Mouse (Mus musculus): Measurements from ENCODE around the gene Ints1.

Gene Ints1

GRCm38 (mm10) chr5:139799801-139800590 lies 24.5 kb upstream of the Ints1 start:
- no peak for DNase-seq

DNA sequence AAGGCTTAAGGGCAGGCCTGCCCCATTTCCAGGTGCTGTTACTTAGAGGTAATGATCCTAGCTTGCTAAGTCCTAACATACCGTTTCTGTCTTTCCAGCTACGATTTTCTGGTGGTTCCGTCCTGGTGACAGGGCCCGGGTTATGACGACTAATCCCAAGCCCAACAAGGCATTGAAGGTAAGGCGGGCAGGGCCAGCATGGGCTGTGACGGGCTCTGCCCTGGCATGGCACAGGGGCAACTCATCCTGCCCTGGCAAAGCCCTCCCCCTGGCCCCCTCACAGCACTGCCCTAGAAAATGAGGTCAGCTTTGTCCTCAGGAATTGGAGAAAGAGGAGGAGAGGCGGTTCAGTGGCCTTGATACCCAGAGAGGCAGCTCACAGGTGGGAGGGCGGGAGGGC lies 23.6 kb upstream of the Ints1 start:
- no peak for DNase-seq

- no peak for DNase-seq
These were observed 22.9 kb upstream of the Ints1 start for GRCm38 (mm10) chr5:139798168-139798900.

DNA sequence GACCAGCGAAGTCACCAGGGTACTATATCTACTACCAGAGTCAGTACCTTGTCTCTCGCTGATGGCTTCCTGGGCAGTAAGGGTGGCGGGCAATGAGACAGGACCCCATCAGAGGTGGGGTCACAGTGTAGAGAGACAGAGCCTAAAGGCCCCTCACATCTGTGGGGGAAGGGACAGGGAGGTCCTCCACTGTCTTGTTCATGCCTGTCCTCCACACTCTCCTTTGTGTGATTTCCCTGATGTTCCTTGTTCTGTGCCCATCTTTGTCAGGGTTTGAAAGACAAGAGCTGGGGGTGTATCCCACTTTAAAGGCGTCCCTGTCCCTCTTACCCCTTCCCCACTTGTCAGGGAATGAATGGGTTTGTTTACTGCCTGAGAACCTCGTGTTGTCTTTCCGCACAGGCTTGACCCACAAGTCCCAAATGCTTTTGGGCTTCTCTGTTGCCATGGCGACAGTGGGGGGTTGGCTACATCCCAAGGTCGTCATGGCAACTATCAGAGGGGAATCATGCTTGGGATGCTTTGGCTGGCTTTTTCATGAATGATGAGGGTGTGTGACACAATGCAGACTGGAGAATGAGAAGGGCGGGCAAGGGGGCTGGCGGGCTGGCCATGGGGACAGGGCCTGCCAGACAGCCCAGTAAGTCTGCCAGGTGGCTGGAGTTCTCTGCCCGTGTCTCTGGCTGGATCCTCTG lies 22.1 kb upstream of the Ints1 start:
- no peak for DNase-seq

DNA sequence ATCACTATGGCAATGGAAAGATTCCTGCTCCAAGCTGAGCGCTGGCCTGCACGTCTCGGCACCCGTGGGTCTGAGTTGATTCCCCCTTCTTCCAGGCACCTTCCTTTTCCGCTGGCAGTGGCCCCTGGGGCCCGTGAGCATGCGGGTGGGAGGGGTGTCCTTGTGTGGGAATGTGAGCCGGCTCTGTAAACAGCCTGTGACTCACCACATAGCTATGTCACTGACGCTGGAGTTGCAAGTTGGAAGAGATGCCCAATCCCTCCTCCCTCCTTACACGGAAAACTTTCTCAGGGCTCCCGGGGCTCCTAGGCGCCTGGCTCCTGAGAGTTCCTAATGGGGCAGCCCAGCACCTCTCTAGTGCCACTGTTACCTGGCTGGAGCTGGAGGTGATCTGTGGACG lies 21.4 kb upstream of the Ints1 start:
- no peak for DNase-seq

- DNase-seq, result no peak
These were observed 20.6 kb upstream of the Ints1 start for GRCm38 (mm10) chr5:139796001-139796620.

- DNase-seq, result no peak
These were observed 19.5 kb upstream of the Ints1 start for GRCm38 (mm10) chr5:139794938-139795337.

- no peak for DNase-seq
These were observed 18.7 kb upstream of the Ints1 start for GRCm38 (mm10) chr5:139794137-139794536.

DNA sequence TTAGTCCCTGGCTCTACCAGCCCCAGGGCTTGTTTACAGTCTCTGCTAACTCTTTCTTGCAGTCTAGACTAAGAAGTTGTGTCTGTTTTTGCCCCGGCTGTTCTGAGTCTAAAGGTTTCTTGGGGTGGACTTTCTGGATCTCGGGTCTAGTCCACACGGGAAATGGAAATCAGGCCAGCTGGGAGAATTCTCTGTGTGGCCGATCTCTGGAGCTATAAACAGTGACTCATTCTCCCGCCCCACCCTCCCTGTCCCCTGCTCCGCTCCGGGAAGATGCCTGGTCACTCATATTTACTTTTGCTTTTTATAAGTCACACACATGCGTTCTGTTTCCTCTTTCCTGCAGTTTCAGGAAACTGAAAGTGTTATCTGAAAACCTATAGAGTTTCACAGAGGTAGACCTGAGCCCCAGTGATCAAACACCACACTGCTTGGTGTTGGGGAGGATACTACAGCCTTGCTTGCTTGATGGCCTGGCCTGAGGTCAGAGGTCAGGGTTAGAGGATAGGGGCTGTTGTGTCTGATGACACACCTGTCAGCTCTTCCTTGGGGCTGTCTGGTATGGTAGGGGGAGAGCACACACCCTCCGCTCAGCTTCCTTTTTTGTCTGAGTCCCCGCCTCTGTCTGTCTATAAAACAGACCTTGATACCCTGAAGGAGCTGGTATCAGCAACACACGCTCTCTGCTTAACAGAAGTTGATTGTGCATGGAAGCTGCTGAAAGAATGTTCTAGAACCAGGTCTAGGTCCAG lies 18.0 kb upstream of the Ints1 start:
- no peak for DNase-seq

GRCm38 (mm10) chr5:139792966-139793337 lies 17.5 kb upstream of the Ints1 start:
- DNase-seq, result no peak

- no peak for DNase-seq
These were observed 16.8 kb upstream of the Ints1 start for GRCm38 (mm10) chr5:139792159-139792775.

GRCm38 (mm10) chr5:139791227-139792158 lies 16.0 kb upstream of the Ints1 start, which contains the start of gene Mafk:
Gene Mafk (plus strand): TSS chr5:139791513.
- DNase-seq, result peak; percentile 99

GRCm38 (mm10) chr5:139789466-139789865 lies 14.0 kb upstream of the Ints1 start:
- DNase-seq, result no peak

GRCm38 (mm10) chr5:139781406-139781805 lies 5.9 kb upstream of the Ints1 start:
- DNase-seq, result no peak

- peak; percentile 75 for DNase-seq
These were observed 1.5 kb upstream of the Ints1 start for GRCm38 (mm10) chr5:139776966-139777365.

DNA sequence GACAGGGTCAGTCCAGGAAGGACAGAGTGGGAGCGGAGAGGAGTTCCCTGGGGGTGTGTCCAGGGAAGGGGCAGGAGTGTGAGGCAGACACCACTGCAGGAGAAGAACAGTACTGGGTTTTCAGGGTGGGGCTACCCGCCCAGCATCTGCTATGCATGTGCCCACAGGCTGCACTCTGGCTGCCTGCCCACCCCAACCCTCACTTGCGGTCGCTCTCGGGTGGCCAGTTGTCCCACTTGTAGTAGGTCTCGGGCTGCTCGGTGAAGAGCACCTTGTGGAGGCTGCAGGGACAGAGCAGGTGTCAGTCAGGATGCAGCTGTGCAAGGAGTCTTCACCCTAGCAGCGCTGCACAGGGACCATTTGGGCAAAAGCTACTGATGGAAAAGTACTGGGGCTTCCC lies 7.3 kb downstream of the Ints1 start:
- DNase-seq, result no peak

- peak; percentile 47 for DNase-seq
These were observed 11.2 kb downstream of the Ints1 start for GRCm38 (mm10) chr5:139764296-139764695.

DNA sequence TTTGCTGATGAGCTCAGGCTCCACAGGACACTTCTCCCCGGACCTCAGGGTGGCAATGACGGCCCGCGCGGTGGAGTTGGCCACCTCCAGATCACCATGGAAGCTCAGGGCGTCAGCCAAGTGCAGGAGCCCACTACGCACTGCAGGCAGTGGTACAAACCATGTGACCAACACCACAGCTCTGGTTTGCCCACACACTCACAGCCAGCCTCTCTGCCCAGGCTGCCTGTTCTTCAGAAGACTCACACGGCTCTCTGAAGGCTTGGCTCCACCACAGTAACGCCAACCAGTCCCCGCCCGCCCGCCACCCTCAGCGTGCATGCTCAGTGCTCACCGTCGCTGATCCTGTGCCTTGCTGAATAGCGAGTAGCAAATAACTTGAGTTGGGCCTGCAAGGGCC lies 17.4 kb downstream of the Ints1 start:
- DNase-seq, result no peak

DNA sequence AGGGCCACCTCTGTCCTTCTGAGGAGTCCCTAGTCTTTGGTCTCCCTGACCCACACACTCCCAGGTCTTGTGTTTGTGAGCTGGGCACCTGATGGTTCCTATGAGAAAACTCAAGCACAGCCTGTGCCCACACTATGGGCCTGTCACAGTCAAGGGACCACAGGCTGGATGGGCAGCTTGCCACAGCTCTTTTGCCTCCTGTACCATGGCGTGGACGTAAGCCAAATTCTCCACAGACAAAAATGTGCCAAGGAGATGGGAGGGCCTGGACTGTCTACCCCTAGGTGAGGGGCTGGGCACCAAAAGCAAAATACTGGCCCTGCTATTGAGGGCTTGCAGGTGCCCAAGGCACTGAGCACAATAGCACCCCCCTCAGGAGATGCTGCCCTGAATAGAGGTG lies 18.9 kb downstream of the Ints1 start:
- no peak for DNase-seq

- no peak for DNase-seq
These were observed 19.3 kb downstream of the Ints1 start for GRCm38 (mm10) chr5:139756135-139756534.

DNA sequence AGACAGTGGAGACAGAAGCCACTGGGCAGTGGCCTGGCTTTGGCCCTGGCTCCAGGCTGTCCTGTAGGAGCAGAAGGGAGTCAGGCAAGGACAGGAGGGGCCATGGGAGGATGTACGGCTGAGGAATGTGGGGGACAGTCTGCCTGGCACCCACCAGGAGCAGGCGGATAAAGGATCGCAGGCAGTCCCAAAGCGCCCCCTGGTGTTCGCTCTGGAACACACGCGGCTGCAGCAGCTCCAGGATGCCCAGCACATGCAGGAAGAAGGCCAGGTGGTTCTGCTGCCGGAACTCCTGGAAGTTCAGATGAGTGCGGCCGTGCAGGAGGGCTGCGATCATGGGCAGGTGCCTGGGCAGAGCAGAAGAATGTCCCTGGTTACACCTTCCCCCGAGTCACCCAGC lies 20.7 kb downstream of the Ints1 start:
- peak; percentile 50 for DNase-seq

Data from thymus, postnatal 14 days (tissue).